Mouse (Mus musculus) T-helper 1 cell (primary cell): ENCODE measurements around the gene Pls3.

ENCODE experiments used
- in situ Hi-C: fragments of 300-600 bp; cut with MboI, MseI; formaldehyde crosslinking; loops from one replicate; pipeline ENCODE4 v1.15.1; 2025; ENCODE audit warnings: high pct_unique_total_duplicates

Pls3 gene

DNA sequence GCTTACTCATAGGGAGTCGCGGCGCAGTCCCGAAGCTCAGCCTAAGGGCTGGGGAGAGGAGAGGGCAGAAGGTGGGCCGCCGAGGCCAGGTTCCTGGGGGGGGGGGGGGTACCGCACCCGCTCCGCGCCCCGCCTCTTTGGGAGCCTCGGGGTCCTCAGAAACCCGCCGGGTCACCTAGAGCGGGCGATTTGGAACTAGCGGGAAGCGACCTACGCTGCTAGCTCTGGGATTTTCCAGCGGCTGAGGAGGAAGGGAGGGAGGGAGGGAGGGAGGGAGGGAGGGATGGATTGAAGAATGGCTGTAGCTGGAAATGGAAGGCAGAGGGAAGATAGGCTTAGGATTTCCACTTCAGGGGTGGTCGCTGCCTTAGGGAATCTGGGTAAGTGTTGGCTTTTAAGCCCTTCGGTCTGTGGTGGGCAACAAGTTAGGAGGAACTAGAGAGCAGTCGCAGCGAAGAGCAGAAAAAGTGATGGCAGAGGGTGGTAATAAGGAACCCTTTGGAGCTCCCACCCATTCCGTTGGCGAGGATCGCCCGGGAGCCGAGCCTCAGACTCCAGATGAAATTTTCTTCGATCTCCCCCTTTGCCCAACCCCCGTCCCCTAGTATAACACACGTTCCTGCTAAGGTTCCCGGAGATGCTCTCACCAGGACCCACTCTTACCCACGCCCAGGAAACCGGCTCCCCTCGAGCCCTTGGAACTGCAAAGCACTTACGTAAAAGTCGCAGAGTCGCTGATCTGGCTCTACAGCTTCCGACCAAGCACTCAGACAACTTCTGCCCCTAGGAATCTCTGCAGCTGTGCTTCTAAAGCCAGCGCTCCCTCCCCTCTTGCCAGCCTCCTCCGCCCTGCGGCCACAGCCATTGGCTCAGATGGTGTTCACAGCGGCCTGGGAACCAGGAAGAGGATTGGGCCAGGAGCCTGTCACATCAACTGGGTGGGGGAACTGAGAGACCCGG lies at the start of gene Pls3:
Pls3 (minus strand) TSS at position 851 of the 960 bp plus-strand sequence.
- in situ Hi-C loops = no loop called here

DNA sequence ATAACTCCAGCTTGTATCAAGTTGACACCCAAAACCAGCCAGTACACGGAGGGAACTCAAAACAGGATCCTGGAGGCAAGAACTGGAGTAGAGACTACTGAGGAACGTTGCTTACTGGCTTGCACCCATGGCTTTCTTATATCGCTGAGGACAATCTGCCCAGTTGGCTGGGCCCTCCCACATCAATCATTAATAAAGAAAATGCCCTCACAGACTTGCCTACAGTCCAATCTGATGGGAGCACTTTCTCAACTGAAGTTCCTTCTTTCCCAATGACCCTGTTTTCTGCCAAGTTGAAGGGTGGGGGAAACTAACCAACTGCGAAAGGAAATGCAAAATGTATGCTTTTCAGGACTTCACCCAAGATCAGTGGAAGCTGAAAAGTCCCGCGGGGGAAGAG lies 20.7 kb upstream of the Pls3 start:
- in situ Hi-C loops = no loop called here

DNA sequence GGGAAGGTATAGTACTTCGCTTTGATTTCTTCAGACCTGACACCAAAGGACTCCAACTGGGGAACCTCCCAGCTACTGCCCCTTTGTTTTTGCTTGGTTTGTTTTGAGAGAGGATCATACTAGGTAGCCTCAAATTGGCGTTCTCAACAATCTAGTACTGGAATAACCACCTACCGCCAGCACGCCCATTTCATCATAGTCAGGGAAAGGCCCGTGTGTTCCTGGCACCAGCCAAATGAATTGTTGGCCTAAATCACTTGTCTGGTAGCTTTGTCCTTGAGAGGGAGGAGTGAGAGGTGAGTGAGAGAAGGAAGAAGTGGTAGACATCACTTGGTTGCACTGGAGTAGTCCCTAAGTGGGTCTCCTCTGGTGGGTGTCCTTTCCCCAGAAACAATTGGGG lies 584 bp upstream of the Pls3 start:
- in situ Hi-C loops = no loop called here

DNA sequence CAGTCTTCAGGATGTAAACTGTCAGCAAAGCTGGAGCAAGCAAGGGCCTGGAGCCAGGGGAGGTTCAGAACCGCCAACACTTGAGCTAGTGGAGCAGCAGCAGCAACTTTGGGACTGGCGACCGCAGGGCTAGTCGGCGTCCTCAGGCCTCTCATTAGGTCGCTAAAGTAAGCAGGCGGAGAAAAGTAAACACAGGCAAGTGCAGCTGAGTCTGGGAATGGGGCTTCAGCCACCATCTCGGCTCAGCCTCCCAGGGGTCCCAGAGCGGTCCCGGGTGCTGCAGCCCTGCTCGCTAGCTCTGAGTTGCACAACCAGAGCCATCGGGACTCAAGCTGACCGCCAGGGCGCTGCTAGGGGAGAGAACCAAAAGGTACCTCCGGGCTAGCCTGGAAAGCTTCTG lies 1.2 kb downstream of the Pls3 start:
- in situ Hi-C loops = no loop called here

DNA sequence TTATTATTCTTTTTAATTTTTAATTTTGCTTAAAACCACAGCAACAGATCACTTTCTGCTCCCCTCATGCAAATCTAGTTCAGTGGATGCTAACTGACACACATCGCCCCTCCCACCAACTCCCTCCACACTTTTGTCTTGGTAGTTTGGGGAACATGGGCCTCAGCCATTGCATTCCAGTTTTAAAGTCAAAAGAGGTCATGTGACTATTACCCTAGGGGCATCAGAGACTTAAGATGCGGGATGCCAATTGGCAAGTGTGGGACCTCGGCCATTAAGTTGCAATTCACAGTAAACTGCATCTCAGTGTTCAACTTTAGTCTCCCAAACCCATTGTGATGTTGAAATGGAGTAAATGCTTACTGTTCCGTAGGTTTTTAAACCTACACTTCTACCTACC lies 1.7 kb downstream of the Pls3 start:
- in situ Hi-C loops = no loop called here

DNA sequence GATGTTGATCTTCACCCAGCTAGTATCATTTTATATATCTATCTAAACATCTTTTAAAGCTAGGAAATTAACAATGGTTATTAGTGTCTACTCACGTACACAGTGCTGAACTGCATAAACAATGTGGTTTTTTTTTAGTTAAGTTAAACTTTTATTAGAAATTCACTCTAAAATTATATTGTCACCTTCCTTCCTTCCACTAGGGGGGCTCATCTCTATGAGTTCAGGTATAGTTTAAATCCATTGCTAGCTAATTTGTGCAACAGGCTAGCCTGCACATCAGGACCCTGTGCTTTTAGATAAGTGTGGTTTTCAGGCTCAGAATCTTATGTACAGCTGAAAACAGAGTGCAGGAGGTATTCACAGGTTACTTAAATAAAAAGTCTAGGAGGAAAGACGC lies 3.1 kb downstream of the Pls3 start:
- in situ Hi-C loops = no loop called here

DNA sequence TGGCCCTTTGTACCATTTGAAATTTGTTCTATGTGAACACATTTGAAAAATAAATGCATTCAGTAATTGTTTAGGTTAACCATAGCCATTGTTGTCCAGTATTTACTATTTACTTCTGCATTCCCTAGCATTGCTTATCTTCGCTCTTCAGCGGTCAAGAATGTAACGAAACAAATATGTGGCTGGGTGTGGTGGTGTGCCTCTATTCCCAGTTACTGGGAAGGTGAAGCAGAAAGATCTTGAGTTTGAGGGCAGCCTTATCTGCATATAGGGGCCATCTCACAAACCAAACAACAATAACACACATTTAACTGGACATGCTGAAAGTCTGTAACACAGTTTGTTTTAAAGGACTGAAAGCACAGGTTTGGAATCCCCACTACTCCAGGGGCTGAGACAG lies 13.3 kb downstream of the Pls3 start:
- in situ Hi-C loops = no loop called here

DNA sequence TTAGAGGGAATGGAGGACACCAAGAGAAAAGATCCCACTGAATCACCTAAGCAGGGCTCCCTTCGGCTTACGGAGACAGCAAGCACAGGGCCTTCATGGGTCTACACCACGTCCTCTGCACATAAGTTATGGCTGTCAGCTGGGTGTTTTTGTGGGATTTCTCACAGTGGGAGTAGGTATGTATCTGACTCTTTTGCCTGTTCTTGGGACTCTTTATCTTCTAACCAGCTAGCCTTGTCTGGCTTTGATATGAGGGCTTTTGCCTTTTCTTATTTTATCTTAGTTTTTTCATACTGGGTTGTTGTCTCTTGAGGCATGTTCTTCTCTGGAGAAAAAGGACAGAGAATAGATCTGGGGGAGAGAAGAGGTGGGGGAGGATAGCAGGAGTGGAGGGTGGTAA lies 20.7 kb downstream of the Pls3 start:
- in situ Hi-C loops = no loop called here

DNA sequence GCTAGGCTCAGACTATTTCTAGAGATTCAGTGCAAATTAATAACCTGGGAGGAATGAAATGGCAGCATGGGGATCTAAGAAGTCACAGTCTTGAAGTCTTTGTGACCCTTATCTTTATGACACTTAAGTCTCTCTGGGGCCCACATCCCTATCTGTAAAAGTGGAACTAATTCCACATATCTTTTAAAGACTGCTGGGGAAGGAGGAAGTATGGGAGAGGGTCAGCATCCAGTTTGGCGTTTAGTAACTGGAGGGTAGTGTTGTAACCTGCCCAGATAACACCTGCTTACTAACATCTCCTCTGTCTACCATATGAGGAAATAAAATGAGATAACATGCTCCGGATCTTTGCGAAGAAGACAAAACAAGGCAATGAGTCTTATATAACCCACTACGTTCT lies 30.7 kb downstream of the Pls3 start:
- in situ Hi-C loops = no loop called here

DNA sequence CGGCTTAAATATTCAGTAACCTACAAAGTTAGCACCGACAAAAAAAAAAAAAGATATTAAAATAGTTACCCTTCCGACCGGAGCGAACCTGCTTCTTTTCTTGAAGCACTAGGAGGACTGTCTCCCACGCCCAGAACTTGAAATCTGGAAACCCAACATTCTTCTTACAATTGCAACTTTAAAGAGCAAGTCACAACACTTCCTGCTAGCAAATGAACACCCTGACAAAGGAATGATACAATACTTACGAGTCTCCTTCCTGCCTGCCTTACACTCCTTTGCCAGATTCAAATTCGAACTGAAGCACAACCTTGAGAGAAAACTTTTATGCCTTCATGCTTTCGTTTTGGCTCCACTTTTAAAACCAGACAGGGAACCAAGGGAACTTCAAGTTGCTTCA lies 32.1 kb downstream of the Pls3 start:
- in situ Hi-C loops = no loop called here

DNA sequence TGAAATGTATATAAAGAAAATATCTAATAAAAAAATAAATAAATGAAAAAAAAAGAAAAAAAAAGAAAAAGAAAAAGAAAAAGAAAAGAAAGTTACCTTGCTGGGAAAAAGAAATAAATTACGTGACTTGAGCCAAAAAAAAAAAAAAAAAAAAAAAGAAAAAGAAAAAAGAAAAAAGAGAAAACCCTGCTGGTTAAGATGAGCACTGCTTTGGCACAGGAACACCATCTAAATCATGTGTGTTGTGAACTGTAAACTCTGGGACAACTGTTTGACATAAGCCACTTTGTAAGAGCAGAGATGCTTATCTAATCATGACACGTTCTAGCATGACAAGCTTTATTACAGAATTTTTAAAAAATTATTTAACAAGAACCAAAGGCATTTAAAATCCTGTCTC lies 32.9 kb downstream of the Pls3 start:
- in situ Hi-C loops = no loop called here

DNA sequence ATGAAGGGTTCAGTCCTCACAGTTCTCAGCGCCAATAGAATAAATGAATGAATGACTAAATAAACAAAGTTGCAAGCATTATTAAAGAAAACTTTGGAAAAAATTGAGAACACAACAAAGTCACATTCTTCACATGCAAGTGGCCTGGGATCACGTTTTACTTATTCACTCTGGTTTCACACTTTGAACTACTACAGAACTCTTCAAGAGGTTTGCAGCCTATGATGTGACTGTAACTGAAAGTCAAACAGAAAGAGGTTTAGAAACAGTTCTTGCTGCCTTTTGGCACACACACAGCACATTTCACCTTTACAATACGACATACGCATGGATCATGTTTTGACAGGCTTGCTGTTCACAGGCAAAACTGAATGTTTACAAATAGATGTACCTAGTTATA lies 34.7 kb downstream of the Pls3 start:
- in situ Hi-C loops = no loop called here

DNA sequence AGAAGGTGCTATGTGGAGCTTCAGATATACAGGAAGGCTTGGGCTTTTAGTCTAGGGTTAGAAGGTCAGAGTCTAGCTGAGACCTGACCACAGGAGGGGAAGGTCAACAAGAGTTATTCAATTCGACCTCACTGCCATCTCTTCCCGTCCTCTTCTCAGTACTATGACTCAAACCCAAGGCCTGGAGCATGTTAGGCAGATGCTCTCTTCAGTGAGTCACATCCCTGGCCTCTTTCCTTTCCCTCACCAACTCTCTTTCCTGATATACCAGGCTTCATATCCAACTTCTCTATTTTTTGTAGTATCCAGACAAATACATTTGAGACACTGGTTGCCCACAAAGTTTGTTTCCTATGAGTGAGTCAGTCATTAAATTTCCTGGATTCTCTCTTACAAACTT lies 40.1 kb downstream of the Pls3 start:
- in situ Hi-C loops = no loop called here

DNA sequence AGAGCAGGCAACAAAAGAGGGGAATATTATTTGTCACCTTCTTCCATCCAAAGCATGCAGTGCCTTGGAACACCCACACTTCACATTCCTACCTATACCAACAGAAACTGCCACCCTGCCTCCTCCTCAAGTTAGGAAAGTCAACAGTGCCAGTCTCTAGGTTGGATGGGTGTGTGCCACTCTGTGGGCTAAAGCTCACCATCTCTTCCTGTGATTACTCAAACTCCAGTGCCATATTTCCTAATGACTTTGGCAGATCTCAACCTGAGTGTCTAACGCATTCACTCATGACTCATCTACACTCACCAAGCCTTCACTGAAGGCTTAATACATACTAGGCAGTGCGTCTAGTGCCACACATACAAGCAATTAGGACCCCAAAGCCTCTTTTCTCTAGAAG lies 40.7 kb downstream of the Pls3 start:
- in situ Hi-C loops = no loop called here

DNA sequence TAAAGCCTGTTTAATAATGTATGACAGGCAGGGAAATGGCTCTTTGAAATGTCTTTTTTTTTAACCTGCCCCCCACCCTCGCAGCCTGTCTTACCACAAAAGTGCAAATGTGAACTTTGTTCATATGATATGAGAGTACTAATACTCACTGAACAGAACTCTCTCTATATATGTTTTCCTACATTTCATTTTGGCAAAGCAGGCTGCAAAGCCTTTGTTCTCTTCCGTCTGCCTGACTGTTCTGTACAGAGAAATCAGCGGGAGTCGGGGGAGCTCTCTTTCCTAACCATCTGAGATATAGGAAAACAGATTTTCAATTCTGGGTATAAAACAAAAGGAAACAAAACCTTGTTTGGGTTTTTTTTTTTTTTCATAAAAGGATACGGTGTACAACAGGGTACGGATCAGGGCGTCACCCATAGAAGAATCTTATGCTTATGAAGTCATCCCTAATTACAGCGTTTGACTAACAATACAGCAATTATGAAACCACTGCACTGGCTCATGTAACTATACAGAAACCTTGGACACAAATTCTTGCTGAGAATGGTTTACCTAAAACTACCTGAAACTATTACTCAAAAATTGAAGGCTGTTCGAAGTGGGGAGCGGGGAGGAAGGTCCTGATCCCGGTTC lies 41.9 kb downstream of the Pls3 start:
- in situ Hi-C loops = no loop called here

DNA sequence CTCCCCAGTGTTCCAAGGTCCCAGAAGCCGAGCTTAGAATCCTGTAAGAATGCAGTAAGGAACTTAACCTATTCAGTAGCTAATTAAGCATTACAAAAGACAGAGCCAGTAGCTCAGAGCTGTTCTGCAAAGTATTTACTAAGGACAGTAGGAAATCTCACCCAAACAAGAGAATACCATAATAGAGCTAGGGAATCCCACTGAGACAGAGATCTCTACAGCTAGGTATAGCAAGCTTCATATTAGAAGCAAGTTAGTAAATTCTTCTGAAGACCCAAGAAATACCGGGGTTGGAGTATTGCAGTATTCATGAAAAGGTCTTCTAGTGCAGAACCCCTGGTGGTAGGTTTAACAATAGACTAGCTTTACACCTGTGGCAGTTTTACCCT lies 45.1 kb downstream of the Pls3 start:
- in situ Hi-C loops = no loop called here

DNA sequence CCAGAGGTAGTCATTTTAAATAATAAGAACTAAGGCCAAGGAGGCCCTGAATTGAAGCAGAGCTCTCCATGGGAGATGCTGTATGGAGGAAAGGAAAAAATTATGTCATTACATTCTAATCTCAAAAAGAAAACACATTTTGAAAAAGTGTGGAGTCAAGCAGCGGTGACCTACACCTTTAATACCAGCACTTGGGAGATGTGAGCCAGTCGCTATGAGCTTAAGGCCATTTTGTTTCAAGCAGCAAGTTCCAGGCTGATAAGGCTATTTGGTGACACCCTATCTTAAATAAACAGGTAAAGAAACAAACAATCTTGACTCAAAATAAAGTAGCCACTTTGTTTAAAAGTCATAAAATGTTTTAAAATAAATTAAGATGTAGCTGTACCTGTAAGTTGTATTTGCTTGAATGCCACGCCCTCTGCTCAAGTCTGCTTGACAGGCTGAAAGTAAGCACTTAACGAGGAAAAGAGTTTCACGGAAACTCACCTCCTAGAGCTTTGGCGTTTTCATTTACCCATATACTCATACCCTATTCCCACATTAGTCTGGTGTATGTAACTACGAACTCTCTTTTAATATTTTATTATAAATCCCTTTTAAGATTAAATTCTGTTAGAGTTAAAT lies 45.6 kb downstream of the Pls3 start:
- in situ Hi-C loops = no loop called here

DNA sequence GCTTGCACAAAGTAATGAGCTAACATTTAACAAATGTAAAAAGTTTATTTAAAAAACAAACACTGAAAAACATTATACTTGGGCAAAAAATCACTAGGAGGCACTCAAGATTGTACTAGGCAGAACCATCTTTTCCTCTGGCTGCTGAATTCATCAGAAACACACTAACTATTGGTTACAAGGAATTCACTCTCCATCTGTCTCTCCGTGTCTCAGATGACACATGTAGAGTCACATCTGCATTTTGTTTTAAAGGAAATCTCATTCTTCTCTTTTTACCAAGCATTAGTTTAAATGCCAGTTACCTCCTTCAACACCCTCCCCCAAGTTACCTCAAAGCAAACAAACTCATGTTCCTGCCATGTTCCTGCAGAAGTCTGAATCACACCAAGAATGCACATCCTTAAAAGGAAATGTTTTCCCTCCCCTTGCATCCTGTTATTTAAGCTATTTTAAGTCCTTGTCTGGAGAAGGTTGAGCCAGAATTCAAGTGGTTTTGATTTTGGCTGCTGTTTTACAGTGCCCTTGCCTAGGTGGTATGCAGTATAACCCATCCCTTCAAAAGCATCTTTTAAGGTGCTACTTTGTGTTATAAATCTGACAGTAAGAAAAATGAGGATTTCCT lies 56.2 kb downstream of the Pls3 start:
- in situ Hi-C loops = loop anchor here (5.0 to 25.0 kb wide), 3 partner anchors 91 to 1894 kb away; no protein-coding TSS in a partner anchor

DNA sequence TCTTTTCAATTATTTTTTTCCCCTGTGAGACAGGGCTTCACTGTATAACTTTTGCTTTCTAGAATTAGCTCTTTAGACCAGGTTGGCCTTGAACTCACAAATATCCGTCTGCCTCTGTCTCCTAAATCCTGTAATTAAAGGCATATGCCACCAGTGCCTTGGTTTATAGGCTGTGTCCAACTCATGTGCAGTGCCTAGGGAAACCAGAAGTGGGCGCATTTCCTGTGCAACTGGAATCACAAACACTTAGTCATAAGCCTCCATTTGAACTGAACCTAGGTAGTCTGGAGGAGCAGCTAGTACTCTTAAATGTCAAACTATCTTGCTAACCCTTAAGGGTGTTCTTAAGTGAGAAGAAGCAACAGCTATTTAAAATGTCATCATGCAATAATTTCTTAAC lies 60.0 kb downstream of the Pls3 start:
- in situ Hi-C loops = loop anchor here (5.0 to 25.0 kb wide), 3 partner anchors 88 to 1897 kb away; no protein-coding TSS in a partner anchor

DNA sequence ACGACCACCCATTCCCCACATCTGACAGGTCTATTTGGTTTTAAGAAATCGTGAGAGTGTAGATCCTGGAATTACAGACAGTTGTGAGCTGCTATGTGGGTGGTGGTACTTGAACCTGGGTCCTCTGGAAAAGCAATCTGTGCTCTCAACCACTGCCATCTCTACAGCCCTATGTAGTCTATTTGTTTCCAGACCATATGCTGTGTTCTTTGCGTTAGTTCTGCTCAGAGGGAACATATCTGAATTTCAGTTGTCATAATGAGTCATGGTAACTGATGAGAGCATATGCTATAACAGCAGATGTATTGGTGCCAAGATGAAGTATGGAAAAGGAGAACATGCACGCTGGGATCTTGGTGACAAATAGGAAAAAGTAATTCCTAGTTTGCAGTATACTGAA lies 60.9 kb downstream of the Pls3 start:
- in situ Hi-C loops = loop anchor here (25.0 kb wide), 2 partner anchors 373 to 1898 kb away; no protein-coding TSS in a partner anchor

DNA sequence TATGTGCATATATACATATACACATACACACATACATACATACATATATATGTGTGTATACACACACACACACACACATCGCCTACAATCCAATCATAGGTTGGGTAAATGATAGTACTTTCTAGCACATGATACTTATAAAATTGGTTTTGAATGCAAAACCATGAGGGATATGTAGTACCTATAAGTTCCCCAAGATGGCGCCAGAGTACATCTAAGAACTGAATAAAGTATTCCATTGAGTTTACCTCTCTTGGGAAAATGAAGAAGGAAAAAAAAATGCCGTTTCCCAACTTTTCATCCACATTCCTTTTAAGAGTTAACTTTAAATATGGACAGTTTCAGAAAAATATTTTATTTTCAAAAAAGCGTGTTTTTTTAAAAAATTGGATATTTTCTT lies 78.4 kb downstream of the Pls3 start:
- in situ Hi-C loops = no loop called here

DNA sequence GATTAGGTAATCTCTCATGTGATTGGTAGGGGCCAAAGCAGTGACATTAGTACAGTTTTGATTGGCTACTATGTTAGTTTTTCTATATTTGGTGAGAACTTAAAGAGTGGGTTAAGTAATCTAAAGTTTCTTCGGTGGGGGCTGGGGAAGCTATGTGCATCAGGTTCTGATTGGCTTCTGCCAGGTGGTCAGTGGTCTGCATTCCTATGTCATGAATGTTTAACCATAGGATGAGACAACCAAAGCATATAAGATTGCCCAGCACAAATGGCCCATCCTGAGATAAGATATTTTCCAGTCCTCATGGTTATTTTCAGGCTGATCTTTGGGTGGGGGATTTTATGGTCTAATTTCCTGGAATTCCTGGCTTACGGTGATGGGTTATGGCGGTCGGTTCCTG lies 95.2 kb downstream of the Pls3 start:
- in situ Hi-C loops = no loop called here
